Mouse (Mus musculus) A20 (cell line): ENCODE results near the gene Ltb4r1.

ENCODE experiments used
- DNase-seq: peaks from one replicate; pipeline ENCODE4 v3.0.0-alpha.2; 2011; ENCODE audit warnings: low read depth, low spot score

Gene Ltb4r1

DNA sequence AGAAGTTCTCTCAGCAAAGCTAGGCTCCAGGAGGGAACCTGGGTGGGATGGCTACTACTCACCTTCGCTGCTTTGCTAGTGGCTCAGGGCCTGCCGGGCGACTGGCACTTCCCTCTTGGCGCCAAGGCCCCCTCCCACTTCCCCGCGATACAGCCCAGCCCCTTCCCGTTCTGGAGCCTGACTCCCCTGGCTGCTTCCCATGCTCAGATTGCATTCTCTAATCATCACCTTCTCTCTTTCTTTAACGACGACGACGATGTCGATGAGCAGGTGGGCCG is 18.1 kb downstream of the Ltb4r1 start, which contains the start of gene Adcy4:
Gene Adcy4 (minus strand): TSS at position 138 of the 278 bp plus-strand sequence.
- DNase-seq = no peak

DNA sequence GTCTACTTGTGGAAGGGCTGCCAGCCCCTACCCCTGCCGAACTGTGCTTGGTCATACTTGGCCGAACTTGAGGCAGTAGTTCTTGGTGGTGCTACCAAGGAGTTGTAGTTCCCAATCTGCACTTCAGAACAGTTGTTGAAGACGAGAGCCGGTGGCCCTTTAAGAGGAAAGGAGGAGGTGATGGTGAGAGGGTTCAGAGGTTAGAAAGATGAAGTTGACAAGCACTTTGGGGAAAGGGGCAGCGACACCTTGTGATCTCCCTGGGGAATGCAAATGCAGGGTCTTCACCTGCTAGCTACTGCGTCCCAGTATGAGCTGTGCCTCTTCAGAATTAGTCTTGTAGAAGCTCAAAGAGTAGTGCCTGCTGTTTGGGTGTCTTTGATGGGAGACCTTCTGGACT is 19.4 kb downstream of the Ltb4r1 start:
- DNase-seq = peak; percentile 13

- DNase-seq = no peak
Measured at GRCm38 (mm10) chr14:55787731-55788130, 22.0 kb downstream of the Ltb4r1 start.

DNA sequence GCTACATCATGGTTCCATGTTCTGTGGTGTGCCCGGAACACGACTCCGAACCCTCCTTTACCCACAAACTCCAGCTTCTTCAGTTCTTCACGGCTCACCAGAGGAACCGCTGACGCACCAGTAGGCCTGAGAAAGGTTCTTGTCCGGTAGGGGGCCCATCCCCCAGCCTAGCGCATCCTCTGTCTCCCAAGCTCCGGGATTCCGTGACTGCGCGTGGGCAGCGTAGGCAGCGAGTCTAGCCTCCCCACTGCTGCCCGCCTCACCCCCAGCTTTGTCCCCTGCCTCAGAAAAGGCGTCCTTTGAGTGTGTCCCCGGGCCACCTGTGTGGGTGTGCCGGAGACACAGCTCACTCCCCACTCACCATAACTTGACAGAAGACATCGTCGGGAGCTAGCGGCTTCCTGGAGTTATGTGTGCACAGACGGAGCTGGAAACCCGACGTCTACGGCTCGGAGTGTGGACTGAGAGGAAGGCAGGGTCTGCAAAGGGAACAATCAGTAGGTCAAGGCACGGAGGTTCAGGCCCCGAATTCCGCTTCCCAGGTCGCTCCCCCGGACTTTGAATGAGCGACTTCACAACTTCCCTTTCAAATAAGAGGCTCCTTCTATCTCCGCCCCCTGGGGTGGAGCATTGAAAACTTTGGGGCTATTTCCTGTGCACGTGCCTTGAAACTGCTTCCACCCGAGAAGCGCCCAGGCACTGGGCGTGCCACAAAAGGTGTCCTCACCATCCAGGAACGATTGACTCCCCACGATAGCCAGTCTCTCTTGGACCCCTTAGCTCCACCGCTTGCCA is 22.7 kb downstream of the Ltb4r1 start, which contains the start of gene Ripk3:
Gene Ripk3 (minus strand): TSS at position 610 of the 795 bp plus-strand sequence.
- peak; percentile 91 for DNase-seq

DNA sequence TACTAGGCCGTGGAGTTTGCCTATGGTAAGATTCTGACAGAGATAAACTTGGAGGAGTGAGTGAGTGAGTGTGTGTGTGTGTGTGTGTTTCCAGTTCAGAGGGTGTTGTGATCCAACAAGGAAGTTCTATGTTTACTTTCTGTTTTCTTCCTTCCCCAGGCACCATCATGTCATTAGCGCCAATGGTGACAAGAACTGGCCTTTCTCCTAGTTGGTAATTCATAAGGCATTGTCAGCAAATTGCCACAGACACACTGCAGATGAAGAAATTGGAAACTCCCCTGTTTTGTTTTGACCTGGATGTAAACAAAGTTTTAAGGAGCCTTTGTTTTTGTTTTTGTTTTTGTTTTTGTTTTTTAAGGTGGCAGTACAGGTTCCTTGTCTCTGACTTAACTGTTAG is 27.7 kb downstream of the Ltb4r1 start:
- DNase-seq = no peak

GRCm38 (mm10) chr14:55793946-55794345 is 28.2 kb downstream of the Ltb4r1 start:
- DNase-seq = no peak

DNA sequence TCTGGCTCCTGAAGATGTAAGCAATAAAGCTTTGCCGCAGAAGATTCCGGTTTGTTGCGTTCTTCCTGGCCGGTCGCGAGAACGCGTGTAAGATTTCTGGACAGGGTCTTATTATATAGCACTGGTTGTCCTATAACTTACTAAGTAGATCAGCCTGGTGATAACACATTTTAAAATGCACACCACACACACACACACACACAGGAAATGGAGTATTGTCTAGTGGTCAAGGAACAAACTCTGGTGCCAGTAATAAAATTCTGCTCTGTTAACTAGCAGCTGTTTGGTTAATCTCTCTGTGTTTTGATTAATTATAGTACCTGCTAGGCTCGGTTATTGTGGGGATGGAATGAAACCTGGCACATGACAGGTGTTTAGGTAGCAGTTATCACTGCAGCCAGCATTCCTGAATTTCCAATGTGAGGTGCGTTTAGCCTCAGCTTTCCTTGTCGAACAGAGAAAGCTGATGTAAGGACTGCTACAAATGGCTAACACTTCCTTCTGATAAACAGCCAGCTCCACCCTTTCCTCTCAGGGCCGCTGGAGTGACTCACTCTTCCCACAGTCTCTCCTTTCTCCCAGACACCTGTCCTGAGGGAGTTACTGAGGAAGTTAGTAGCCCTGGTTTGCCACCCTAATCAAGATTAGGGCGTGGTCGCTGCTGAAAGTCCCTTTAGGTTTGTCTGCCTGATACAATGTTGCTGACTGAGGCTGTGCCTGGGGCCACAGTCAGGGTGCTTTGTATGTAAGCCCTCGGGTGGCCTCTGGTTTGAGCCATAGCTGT is 29.8 kb downstream of the Ltb4r1 start:
- DNase-seq = no peak

DNA sequence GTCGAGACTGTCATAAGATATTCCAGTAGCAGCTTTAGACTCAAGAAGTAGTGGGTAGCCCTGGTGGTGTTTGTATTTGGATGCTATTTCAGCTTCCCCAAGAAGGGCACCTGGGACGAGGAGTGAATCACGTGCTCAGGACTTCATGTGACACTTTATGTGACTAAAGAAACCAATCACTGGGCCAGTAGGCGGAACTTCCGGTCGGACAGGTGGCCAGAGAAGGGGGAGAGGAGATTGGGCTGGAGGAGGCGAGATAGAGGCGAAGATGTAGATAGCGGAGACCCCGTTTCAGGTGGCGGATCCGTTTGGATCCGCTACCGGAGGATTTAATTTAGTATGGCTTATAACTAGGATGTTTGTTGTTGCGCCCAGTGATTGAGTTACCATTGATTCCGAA is 49.1 kb downstream of the Ltb4r1 start:
- DNase-seq = peak; percentile 87

DNA sequence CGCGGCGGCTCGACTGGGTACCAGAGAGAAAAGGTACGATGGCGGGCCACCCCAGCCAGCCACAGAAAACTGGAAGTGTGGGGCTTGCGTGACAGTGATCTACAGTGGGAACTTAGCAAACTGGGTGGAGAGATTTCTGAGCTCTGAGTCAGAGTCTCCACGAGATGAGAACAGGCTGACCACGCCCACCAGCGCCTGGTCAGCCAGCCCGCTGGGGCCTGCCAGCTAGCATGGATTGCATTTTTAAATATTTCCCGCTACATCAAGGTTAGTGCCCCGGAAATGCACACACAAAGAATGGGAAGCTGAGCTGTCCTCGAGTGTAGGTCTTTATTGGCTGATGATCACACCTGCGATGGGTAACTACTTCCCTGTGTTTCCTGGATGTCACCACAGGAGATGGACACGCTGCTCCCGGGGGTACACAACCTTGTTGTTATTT is 49.6 kb downstream of the Ltb4r1 start:
- DNase-seq = peak; percentile 58
